Mouse (Mus musculus) hematopoietic stem cell, adult 5-6 weeks (primary cell): ENCODE results near the gene Ralgapa1. TPM values are rescaled to one million over a fixed set of nuclear protein-coding genes. Genes with fewer than 3 reads are reported as not detected.
A peak's percentile ranks its signal among the peaks of the same experiment; 100 is the strongest.
"Not testable (repeated sequence)": the region's sequence is repeated elsewhere in the genome, so short reads cannot be mapped to it uniquely, and the experiment has no call there.

Experiments
- ATAC-seq, 2 experiments: fragments of 125-278 bp in 1 of 2; replicated peaks in 1 of 2; 2 replicates each; pipeline ENCODE4 v1.8.0; 2016 to 2017; ENCODE audit warnings: inconsistent platforms in 2 of 2, mild to moderate bottlenecking in 2 of 2, moderate number of reproducible peaks in 2 of 2, low read depth in 1 of 2, moderate TSS enrichment in 1 of 2; ENCODE audit not compliant: low FRiP score in 2 of 2, poor library complexity in 2 of 2, severe bottlenecking in 2 of 2, insufficient read depth in 1 of 2, low TSS enrichment in 1 of 2
- total RNA-seq: library from RNA; stranded (forward); fragments of 172-1452, 232-1000 nt; gene quantifications from 2 replicates; pipeline ENCODE4 v1.2.3, GENCODE M21; 2017

Ralgapa1 gene
- total RNA-seq, 1 experiment from 2014 or later = 50.8 TPM

DNA sequence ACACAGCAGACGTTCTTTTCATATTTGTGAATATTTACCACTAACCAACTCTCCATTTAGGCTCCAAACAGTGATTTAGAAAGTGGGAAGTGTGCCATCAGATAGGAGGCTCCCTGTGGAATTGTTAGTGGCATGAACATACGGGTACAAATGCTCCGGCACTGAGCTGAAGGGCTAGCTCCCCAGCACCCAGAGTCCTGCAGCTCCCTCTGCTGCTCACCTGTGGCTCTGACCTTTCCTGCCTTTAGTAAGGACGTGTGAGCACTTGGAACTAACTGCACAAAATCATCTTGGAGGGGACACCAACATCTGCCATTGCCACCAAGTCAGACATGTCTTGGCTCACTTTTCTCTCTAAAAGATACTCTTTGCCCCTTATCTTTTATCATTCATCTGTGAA is 194.3 kb downstream of the Ralgapa1 start:
- no peak for ATAC-seq

DNA sequence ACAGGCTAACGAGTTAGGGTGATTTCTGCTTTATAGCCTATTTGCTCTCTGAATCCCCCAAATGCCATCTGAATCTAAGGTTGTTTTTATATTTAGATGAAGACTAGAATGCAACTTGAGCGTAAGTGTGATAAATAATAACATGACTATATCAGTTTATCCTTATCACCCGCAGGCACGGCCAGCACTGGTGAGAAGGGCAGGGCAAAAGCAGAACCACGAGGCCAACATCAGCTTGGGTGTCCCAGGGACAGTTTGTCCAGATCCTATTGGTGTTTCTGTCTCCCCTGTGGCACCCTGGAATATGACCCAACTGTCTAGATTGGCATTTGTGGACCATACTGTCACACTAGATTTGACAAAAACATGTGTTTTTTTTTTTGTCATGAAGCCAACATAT is 197.7 kb downstream of the Ralgapa1 start:
- no peak for ATAC-seq

DNA sequence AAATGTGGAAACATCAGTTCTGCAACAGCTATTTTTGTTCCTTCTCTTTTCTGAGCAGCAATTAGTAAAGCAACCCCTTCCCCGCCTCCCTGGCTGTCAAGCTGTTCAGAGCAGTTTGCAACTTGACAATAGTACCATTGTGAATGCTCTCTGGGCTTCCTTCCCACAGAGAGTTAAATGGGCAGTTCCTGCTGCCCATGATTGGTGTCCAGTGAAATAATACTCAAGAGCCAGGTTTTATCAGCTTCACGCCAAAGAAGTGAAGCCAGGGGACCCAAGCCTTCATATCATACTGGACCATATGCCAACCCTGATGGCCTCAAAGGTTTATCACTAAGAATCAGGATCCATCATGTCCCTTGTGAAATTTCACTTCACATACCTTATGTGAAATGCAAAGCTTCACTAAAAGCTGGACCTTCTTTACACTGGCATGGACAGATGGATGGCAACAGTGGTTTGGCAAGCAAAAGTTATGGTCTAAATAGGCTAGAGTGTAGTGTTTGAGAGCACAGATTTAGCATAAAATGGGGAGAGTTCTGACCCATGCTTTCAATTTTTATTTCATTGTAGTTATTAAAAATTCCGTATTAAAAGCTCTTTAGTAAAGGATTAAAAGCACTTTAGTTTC is 198.2 kb downstream of the Ralgapa1 start:
- no peak for ATAC-seq

DNA sequence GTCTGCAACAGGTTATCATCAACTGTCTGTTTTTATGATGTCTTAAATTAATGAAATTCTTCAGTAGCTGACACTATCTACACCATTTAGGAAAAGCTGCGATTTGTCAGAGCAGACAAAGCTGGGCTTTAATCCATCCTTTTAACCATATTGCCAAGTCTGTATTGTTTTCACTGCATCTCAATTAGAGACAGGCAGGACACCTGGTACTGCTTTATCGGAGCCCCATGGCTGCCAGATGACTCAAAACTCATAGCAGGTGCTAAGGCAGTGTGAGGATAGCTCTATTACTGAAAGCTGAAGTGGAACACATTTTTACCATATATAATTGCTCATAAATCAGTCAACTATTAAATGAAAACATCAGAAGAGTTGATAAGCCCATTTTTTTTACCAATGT is 200.6 kb downstream of the Ralgapa1 start:
- ATAC-seq = no peak

DNA sequence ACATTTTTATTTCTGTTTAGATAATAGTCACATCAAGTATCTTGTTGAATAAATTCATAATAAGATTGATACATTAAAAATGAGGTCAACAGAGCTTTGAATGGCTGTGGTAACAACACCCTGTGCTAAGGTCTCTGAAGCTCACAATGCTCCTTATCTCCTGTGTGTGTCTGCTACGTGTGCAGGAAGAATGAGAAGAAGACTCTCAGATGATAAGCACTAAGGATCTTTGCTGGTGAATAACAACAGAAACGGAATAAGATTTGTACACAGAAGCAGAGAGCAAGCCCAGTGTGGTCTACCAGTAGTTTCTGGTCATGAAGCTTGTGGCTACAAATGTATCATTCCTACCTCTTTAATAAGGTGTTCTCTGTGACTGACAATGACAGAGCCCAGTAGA is 210.2 kb downstream of the Ralgapa1 start:
- no peak for ATAC-seq

DNA sequence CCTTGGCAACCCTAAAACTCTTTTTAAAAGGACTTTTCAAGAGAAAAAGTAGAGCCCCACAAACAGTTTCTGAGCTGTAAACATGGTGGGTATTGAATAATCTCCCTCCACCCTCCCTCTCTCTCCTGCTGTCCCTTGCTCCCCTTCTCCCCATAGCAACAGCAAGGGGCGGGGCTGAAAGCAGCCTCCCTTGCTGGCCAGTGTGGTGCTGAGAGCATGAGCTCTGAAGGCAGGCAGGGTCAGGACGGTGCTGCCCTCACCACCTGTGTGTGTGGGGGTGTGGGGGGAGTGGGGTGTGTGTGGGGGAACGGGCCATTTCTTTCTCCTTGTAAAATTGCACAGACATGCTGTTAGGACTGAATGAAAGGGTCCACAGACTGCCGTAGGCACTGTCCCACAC is 213.1 kb downstream of the Ralgapa1 start:
- no peak for ATAC-seq

DNA sequence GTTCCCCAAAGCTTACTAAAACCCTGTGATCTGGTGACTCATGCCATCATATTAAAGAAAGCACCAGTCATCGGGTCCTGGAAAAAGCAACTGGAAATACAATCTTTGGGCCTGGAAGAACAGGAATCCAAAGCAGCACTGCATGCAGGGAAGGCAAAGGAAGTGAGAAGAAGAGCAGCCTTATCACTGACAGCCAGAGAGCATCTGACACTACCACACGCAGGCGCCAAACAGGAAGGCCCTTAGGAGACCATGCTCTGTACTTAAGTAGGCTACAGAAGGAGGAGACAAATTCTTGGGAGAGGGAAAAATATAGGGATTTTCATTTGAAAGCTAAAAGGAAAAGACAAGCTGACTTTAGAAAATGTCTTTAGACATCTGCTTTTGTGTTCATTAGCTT is 216.6 kb downstream of the Ralgapa1 start:
- no peak for ATAC-seq

DNA sequence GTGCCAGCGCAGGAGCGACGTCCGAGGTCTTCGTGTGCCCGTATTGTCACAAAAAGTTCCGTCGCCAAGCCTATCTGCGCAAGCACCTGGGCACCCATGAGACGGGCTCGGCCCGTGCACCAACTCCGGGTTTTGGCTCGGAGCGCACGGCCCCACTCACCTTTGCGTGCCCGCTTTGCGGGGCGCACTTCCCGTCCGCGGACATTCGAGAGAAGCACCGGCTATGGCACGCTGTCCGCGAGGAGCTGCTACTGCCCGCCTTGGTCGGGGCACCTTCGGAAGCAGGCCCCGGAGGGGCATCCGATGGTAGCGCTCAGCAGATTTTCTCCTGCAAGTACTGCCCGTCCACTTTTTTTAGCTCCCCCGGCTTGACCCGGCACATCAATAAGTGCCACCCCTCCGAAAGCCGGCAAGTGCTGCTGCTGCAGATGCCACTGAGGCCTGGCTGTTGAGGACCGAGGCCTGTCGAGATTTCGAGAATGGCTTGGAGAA is 220.4 kb downstream of the Ralgapa1 start:
- ATAC-seq = peak in 1 of 2 experiments; percentile 34; a peak in 1 of 4 replicates

DNA sequence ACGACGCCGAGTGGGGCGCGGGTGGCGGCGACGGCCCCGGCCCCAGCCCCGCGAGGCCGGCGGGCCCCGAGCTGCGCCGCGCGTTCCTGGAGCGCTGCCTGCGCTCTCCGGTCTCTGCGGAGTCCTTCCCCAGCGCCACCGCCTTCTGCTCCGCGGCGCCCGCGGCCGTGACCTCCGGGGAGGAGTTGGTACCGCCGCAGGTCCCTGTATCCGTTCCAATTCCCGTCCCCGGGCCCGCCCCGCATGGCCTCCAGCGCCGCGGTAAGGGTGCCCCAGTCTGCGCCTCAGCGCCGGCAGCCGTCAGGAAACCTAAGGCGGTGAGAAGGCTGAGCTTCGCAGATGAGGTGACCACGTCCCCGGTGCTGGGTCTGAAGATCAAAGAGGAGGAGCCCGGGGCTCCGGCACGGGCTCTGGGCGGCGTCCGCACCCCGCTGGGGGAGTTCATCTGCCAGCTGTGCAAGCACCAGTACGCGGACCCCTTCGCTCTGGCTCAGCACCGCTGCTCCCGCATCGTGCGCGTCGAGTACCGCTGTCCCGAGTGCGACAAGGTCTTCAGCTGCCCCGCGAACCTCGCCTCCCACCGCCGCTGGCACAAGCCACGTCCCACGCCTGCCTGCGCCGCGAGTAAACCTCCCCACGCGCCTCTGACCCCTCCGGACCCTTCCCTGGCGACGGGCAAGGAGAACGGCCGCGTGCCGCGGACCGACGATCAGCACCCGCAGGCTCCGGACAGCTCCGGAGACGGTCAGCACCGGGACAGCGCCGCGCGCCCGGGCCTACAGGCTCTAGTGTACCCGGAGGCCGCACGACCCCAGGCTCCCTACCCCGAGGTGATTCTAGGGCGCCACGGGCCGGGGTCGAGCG is 221.1 kb downstream of the Ralgapa1 start:
- peak; percentile 76 to 78; a peak in 3 of 4 replicates for ATAC-seq

DNA sequence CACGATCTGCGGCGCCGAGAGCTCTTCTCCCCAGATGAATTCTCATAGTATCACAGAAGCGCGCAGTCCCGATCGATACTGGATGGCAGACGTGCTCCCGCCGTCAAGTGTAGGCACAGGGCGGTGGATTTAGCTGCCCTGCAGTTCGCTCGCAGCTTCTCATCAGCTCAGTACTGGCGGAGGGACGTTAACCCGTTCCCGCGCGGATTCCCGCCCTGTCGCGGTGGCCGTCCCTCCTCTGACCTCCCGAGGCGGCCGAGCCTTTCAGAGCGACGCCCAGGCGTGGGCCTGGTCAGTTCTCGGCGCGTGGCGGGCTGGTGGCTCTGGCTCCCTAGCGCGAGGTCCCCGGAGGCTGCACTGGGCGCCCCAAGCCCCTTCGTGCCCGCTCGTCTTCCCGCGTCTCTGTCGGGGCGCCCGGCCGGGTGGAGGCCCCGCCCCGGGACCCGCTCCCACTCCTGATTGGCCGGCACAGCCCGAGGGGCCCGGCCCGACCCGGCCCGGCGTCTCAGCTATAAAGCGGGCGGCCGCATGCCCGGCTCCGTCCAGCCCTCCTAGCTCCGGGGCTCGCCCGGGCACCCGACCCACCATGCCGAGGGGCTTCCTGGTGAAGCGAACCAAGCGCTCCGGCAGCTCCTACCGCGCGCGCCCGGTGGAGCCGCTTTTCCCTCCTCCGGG is 221.9 kb downstream of the Ralgapa1 start, which contains the start of gene Insm2:
TSS of gene Insm2 (plus strand) at position 541 of the 675 bp plus-strand sequence.
- ATAC-seq = no peak

DNA sequence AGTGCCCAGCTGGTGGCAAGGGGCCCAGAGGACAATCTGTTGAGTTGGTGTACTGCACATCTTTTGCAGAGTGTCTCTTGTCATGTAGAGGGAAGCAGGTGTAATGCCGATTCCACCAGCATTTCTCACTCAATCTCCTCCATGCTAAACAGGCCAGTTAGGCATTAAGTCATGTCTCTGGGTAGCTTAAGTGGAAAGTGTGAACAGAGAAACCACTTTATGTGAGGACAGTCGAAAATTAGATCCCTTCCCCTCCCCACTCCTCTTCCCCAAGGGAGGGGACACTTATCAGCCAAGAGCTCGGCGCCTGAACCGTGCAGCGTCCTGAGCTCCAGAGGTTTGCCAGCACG is 222.5 kb downstream of the Ralgapa1 start:
- ATAC-seq = no peak

DNA sequence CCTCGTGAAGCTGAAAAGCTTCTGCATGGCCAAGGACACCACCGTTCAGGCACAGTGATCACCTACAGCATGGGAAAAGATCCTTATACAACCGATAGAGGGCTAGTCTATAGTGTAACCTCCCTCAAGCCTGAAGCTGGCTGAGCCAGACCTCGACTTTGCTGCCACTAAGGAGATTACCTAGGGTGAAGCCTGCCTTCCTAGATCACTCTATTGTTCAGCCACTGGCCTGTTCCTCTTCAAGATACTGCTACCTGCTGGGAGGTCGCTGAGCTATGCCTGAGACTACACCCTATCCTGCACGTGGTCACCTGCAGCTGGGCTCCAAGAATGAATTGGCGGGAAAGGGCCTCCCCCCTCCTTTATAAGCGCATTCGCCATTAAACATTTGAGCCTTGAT is 234.0 kb downstream of the Ralgapa1 start:
- ATAC-seq = not testable (repeated sequence)

DNA sequence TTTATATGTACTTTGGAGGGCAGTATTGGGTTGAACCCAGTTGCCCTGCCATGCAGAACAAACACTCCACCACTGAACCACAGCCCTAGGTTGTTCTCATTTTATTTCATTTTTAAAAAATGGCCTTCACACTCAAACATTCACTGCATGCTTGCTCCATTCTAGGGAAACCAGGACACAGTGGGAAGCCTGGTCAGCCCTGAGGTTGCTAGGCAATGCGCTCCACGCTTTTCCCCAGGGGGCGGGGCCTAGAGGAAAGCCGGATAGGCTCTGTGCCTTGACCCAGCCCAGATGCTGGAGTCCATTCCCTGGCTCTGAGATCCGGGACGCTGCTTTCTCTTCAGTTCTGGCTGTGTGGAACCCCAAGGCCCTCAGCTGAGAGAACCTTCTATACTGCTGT is 247.2 kb downstream of the Ralgapa1 start:
- ATAC-seq = no peak

DNA sequence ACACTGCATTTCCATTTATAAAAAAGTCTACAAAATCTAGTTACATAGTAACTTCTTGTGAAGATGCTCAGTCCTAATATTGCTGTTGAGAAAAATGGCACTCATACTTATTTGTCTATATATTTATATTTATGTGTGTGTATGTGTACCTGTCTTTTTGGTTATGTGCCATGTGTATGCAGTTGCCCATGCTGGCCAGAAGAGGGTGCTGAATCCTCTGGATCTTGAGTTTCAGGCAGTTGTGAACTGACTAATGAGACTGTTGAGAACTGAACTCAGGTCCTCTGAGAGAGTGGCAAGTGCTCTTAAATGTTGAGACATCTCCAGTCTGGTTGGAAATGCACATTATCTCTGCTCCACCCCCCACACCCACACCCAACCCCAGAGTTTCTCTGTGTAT is 247.9 kb downstream of the Ralgapa1 start:
- ATAC-seq = no peak

DNA sequence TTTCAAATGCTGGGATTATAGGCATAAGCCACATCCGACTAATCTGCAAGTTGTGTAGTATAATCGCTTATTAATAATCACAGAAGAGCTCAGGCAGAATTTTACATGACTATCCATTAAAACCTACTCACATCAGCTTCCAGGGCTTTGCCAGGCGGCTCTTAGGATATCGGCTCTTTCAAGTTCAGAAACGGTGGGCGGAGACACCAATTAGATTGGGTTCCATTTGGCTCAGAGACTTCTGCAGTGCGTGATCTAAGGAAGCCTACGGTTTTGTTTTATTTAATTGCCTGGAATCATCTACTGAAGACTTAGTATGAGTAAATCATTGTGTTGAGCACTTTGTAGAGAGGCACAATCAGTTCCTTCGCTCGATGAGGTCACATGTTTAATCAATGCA is 249.3 kb downstream of the Ralgapa1 start:
- ATAC-seq = no peak

DNA sequence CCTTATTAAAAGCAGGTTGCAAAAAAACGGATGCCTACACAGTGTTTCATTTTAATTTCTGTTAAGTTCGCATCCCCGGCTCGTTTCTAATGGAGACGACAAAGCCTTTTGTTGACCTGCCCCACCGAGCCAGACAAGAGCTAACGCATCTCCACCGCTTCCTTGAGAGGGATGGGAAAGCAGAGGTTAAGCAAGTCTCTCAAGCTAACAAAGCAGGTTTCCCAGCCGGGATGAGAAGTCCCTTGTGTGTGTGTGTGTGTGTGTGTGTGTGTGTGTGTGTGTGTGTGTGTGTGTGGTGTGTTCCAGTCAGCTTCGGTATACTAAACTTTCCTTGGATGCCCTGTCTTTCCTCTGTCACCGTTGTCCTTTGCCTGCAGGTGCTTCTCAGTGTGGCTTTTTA is 249.8 kb downstream of the Ralgapa1 start:
- no peak for ATAC-seq

DNA sequence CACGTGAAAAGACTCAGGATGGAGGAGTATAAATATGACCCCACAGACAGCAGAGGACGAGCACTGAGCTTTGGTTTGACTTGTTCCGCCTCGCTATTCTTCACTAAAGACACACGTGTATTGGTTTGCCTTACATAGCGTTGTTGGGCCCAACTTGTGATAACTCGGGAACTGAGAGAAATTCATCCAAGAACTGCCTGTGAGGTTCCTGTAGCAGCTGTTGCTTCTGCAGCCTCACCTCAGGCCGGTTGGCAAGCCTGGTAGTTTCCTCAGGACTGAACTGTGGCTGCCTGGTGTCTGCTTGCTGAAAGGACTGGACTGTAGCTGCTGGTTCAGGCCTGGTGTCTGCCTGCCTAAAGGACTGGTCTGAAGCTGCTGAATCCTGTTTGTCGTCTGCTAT is 250.3 kb downstream of the Ralgapa1 start:
- ATAC-seq = no peak

DNA sequence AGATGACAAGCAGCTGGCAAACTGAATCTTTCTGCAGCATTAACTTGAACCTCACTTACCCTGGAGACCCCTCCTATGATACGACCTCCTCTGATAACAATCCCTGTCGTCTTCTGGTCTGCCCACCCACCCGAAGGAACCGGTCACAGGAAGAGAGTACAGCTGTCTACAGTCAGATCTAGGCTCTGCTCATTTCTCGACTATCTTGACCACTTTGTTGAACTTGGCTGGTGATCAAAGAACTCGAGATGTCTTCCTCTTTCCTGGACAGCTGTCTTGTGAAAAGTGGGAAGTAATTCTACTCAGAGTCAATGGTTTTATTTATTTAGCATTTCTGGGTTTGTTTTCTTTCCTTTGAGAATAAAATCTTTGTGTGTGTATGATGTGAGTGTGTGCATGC is 251.3 kb downstream of the Ralgapa1 start:
- ATAC-seq = no peak
